Mouse (Mus musculus): Measurements from ENCODE around the gene Rasal1.

DNA sequence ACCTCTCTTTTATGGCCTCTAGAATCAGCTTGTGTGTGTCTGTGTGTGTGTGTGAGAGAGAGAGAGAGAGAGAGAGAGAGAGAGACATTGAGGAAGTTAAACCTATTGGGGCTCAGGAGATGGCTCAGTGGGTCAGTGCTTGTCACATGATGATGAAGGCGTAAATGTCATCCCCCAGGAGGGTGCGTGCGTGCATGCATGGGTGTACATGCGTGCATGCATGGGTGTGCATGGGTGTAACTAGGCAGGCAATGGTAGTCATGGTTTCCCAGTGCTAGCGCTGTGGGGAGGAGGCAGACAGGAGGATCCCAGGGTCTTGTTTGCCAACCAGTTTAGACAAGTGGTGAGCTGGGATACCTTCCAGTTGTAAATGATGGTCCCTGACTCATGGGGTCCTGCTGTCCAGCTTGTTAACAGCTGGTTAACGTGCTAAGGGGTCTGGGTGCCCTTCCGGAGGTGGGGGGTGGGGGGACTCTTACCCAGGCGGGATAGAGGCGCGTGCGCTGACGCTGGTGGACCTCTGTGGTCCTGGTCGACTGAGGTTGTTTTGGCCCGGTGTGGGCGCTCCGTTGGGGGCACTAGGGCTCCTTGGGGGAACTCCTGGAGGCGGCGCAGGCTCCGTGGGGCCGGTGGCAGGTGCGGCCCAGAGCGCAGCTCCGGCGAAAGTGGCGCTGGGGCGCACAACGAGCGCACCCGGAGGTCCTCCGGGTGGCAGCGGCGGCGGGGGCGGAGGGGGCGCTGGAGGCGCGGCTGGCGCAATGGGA is 45.5 kb downstream of the Rasal1 start:
- no peak for TF ChIP-seq CTCF (IDR thresholded peaks at IDR 0.05; ENCODE audit: borderline replicate concordance, control insufficient read depth, extremely low read depth, insufficient read depth, low read length, poor library complexity)
- no peak for TF ChIP-seq POLR2A (IDR thresholded peaks at IDR 0.05; ENCODE audit: control insufficient read depth, extremely low read depth, insufficient read depth, low read length, poor library complexity)
